Mouse (Mus musculus) midbrain, embryonic 13.5 days (tissue): ENCODE data around the gene Prkca. TPM values are rescaled to one million over a fixed set of nuclear protein-coding genes. Genes with fewer than 3 reads are reported as not detected.

ENCODE experiments used
- ATAC-seq: fragments of 200-750 bp; cut with Nextera tagmentation; 2 replicates; pipeline ENCODE4 v1.8.0; 2017; ENCODE audit warnings: mild to moderate bottlenecking, moderate TSS enrichment, moderate library complexity
- H3K27ac ChIP-seq: fragments of 300-500 bp; sonication (generic); 2 replicates; pipeline ENCODE4 v1.5.1; 2015; ENCODE audit warnings: inconsistent platforms, mild to moderate bottlenecking, moderate library complexity
- H3K27me3 ChIP-seq: fragments of 300-500 bp; sonication (generic); 2 replicates; pipeline ENCODE4 v1.6.1; 2015; ENCODE audit warnings: mild to moderate bottlenecking, inconsistent platforms
- H3K36me3 ChIP-seq: fragments of 300-500 bp; sonication (generic); 2 replicates; pipeline ENCODE4 v1.6.1; 2015; ENCODE audit warnings: mild to moderate bottlenecking, inconsistent platforms
- H3K4me1 ChIP-seq: fragments of 300-500 bp; sonication (generic); replicated peaks from 2 replicates; pipeline ENCODE4 v1.6.1; 2015; ENCODE audit warnings: inconsistent platforms
- H3K4me2 ChIP-seq: fragments of 300-500 bp; sonication (generic); replicated peaks from 2 replicates; pipeline ENCODE4 v1.6.1; 2015; ENCODE audit warnings: moderate library complexity, mild to moderate bottlenecking, inconsistent platforms
- H3K4me3 ChIP-seq: fragments of 300-500 bp; sonication (generic); replicated peaks from 2 replicates; pipeline ENCODE4 v1.5.1; 2015; ENCODE audit warnings: mild to moderate bottlenecking, inconsistent platforms
- H3K9ac ChIP-seq: fragments of 300-500 bp; sonication (generic); replicated peaks from 2 replicates; pipeline ENCODE4 v1.6.1; 2015; ENCODE audit warnings: mild to moderate bottlenecking, inconsistent platforms
- H3K9me3 ChIP-seq: fragments of 300-500 bp; sonication (generic); 2 replicates; pipeline ENCODE4 v1.6.1; 2016; ENCODE audit warnings: mild to moderate bottlenecking, inconsistent platforms
- WGBS: fragments of 180-500 bp; shearing (Covaris S2); methylation state at CpG from one replicate; pipeline ENCODE4 v1.1.7; 2015; 5-methylcytosine and 5-hydroxymethylcytosine counted together
- polyA plus RNA-seq: library from polyadenylated mRNA; unstranded; fragments of >200 nt; fragmentation: Nextera tagmentation; extraction: Ambion mirVana; gene quantifications from 2 replicates; pipeline ENCODE4 v1.2.1, GENCODE M21; 2015

Gene Prkca
- polyA plus RNA-seq, 1 experiment from 2014 or later = 3.3 TPM

GRCm38 (mm10) chr11:108029321-108029720 lies 314.4 kb downstream of the Prkca start:
- Histone ChIP-seq H3K36me3 (no peaks in the 10 kb centered on the region), H3K4me2 (no peak overlapping the region), H3K9me3 (no peaks in the 10 kb centered on the region), H3K9ac (no peak overlapping the region), H3K4me1 (peaks cover 4% of the 10 kb centered on the region; the same call in 1 of the 2 replicates), H3K27ac (no peak overlapping the region), H3K4me3 (no peak overlapping the region), H3K27me3 (0 out of 2 replicates have a peak, but pooled peaks cover 3% of the 10 kb centered on the region)
- 93% methylated on average over 11 of the region's 11 CpGs for WGBS
- no peak for ATAC-seq

- H3K9ac ChIP-seq = no peak overlapping the region
- H3K27me3 ChIP-seq = 0 out of 2 replicates have a peak, but pooled peaks cover 3% of the 10 kb centered on the region
- no peaks in the 10 kb centered on the region for H3K9me3 ChIP-seq
- no peak overlapping the region for H3K27ac ChIP-seq
- ATAC-seq = no peak
- 0 out of 2 replicates have a peak, but pooled peaks cover 2% of the 10 kb centered on the region for H3K4me1 ChIP-seq
- no peak overlapping the region for H3K4me2 ChIP-seq
- H3K4me3 ChIP-seq = no peak overlapping the region
- H3K36me3 ChIP-seq = no peaks in the 10 kb centered on the region
- 78% methylated on average over 12 of the region's 12 CpGs for WGBS
Measured at GRCm38 (mm10) chr11:108028398-108028797, 315.3 kb downstream of the Prkca start.

- Histone ChIP-seq H3K4me3 (no peak overlapping the region), H3K27me3 (no peaks in the 10 kb centered on the region), H3K36me3 (no peaks in the 10 kb centered on the region), H3K9ac (no peak overlapping the region), H3K9me3 (no peaks in the 10 kb centered on the region), H3K4me2 (no peak overlapping the region), H3K27ac (no peak overlapping the region), H3K4me1 (no peaks in the 10 kb centered on the region)
- peak; percentile 48; the same call in 1 of the 2 replicates for ATAC-seq
- WGBS = 56% methylated on average over 7 of the region's 7 CpGs
Measured at GRCm38 (mm10) chr11:108025726-108026425, 317.9 kb downstream of the Prkca start.

GRCm38 (mm10) chr11:108023188-108023587 lies 320.5 kb downstream of the Prkca start:
- Histone ChIP-seq H3K4me1 (no peaks in the 10 kb centered on the region), H3K27me3 (no peaks in the 10 kb centered on the region), H3K4me2 (no peak overlapping the region), H3K36me3 (no peaks in the 10 kb centered on the region), H3K27ac (no peak overlapping the region), H3K4me3 (no peak overlapping the region), H3K9me3 (no peaks in the 10 kb centered on the region), H3K9ac (no peak overlapping the region)
- WGBS = 73% methylated on average over 14 of the region's 14 CpGs
- no peak for ATAC-seq

GRCm38 (mm10) chr11:108020889-108021288 lies 322.8 kb downstream of the Prkca start:
- H3K27ac ChIP-seq = no peak overlapping the region
- no peak overlapping the region for H3K9ac ChIP-seq
- no peak overlapping the region for H3K4me3 ChIP-seq
- no peak for ATAC-seq
- H3K36me3 ChIP-seq = no peaks in the 10 kb centered on the region
- H3K9me3 ChIP-seq = no peaks in the 10 kb centered on the region
- H3K27me3 ChIP-seq = no peaks in the 10 kb centered on the region
- H3K4me2 ChIP-seq = no peak overlapping the region
- H3K4me1 ChIP-seq = peaks cover 4% of the 10 kb centered on the region; the same call in 1 of the 2 replicates
- WGBS = 71% methylated on average over 3 of the region's 3 CpGs

GRCm38 (mm10) chr11:108015284-108015683 lies 328.4 kb downstream of the Prkca start:
- Histone ChIP-seq H3K9me3 (no peaks in the 10 kb centered on the region), H3K4me1 (peaks cover 6% of the 10 kb centered on the region; the same call in 1 of the 2 replicates), H3K27ac (no peak overlapping the region), H3K4me2 (no peak overlapping the region), H3K4me3 (no peak overlapping the region), H3K9ac (no peak overlapping the region), H3K36me3 (no peaks in the 10 kb centered on the region), H3K27me3 (no peaks in the 10 kb centered on the region)
- ATAC-seq = no peak
- 88% methylated on average over 5 of the region's 5 CpGs for WGBS

GRCm38 (mm10) chr11:108013390-108013789 lies 330.3 kb downstream of the Prkca start:
- Histone ChIP-seq H3K4me1 (peaks cover 6% of the 10 kb centered on the region; the same call in 1 of the 2 replicates), H3K9ac (no peak overlapping the region), H3K4me2 (no peak overlapping the region), H3K4me3 (no peak overlapping the region), H3K36me3 (no peaks in the 10 kb centered on the region), H3K27me3 (no peaks in the 10 kb centered on the region; the same call in 1 of the 2 replicates), H3K27ac (no peak overlapping the region), H3K9me3 (no peaks in the 10 kb centered on the region)
- ATAC-seq = no peak
- 64% methylated on average over 5 of the region's 5 CpGs for WGBS

- Histone ChIP-seq H3K9ac (no peak overlapping the region), H3K4me1 (0 out of 2 replicates have a peak, but pooled peaks cover 2% of the 10 kb centered on the region), H3K4me2 (no peak overlapping the region), H3K4me3 (no peak overlapping the region), H3K9me3 (no peaks in the 10 kb centered on the region), H3K36me3 (no peaks in the 10 kb centered on the region), H3K27ac (no peak overlapping the region), H3K27me3 (no peaks in the 10 kb centered on the region; the same call in 1 of the 2 replicates)
- WGBS = 76% methylated on average over 4 of the region's 4 CpGs
- ATAC-seq = no peak
Measured at GRCm38 (mm10) chr11:108010465-108010864, 333.3 kb downstream of the Prkca start.

GRCm38 (mm10) chr11:107998891-107999290 lies 344.8 kb downstream of the Prkca start:
- no peaks in the 10 kb centered on the region for H3K27me3 ChIP-seq
- ATAC-seq = no peak
- H3K27ac ChIP-seq = no peak overlapping the region
- no peak overlapping the region for H3K9ac ChIP-seq
- H3K4me2 ChIP-seq = no peak overlapping the region
- H3K4me1 ChIP-seq = peaks cover 7% of the 10 kb centered on the region
- H3K9me3 ChIP-seq = no peaks in the 10 kb centered on the region
- no peak overlapping the region for H3K4me3 ChIP-seq
- H3K36me3 ChIP-seq = no peaks in the 10 kb centered on the region
- WGBS = 75% methylated on average over 3 of the region's 3 CpGs

GRCm38 (mm10) chr11:107996896-107997670 lies 346.6 kb downstream of the Prkca start:
- Histone ChIP-seq H3K4me3 (no peak overlapping the region), H3K4me1 (peaks cover 8% of the 10 kb centered on the region; the same call in 1 of the 2 replicates), H3K27me3 (no peaks in the 10 kb centered on the region), H3K36me3 (no peaks in the 10 kb centered on the region), H3K9ac (no peak overlapping the region), H3K9me3 (no peaks in the 10 kb centered on the region), H3K27ac (no peak overlapping the region), H3K4me2 (no peak overlapping the region)
- ATAC-seq = no peak
- WGBS = 84% methylated on average over 11 of the region's 11 CpGs

GRCm38 (mm10) chr11:107994487-107994886 lies 349.2 kb downstream of the Prkca start:
- Histone ChIP-seq H3K9me3 (no peaks in the 10 kb centered on the region), H3K4me2 (no peak overlapping the region), H3K4me1 (peaks cover 14% of the 10 kb centered on the region; the same call in 1 of the 2 replicates), H3K4me3 (no peak overlapping the region), H3K27me3 (no peaks in the 10 kb centered on the region), H3K9ac (no peak overlapping the region), H3K27ac (no peak overlapping the region), H3K36me3 (no peaks in the 10 kb centered on the region)
- ATAC-seq = no peak
- WGBS = 59% methylated on average over 6 of the region's 6 CpGs

GRCm38 (mm10) chr11:107993792-107994191 lies 349.9 kb downstream of the Prkca start:
- Histone ChIP-seq H3K9ac (no peak overlapping the region), H3K27me3 (no peaks in the 10 kb centered on the region), H3K4me2 (no peak overlapping the region), H3K27ac (no peak overlapping the region), H3K4me1 (peaks cover 14% of the 10 kb centered on the region; the same call in 1 of the 2 replicates), H3K9me3 (no peaks in the 10 kb centered on the region), H3K4me3 (no peak overlapping the region), H3K36me3 (no peaks in the 10 kb centered on the region)
- no peak for ATAC-seq
- 86% methylated on average over 3 of the region's 3 CpGs for WGBS
